Mouse (Mus musculus) cerebellum, postnatal 36 days (tissue): Measurements from ENCODE around the gene Cbx6.

Experiments
- DNase-seq, 2 experiments: peaks; one replicate each; pipeline ENCODE4 v3.0.0; 2021 to 2022; ENCODE audit warnings: mixed read lengths in 2 of 2

The Cbx6 gene

DNA sequence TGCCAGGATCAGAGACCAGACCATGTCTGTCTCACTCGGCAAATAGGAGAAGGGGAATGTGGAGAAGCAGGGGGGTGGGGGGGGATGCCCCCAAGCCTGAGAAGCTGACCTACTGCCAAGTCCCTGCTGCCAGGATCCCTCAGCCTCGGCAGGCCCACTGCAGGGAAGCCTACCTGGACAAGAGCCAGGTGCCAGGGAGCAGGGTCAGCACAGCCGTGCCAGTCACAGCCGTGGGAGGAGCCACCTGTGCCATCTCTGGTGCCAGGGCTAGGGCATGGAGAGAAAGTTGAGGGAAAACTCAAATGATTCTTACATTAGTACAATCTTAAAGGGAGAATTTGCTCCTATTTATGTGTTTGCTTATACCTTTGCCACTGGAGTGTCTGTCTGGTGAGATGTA lies 32.2 kb downstream of the Cbx6 start:
- DNase-seq: peak; percentile 75 to 79

DNA sequence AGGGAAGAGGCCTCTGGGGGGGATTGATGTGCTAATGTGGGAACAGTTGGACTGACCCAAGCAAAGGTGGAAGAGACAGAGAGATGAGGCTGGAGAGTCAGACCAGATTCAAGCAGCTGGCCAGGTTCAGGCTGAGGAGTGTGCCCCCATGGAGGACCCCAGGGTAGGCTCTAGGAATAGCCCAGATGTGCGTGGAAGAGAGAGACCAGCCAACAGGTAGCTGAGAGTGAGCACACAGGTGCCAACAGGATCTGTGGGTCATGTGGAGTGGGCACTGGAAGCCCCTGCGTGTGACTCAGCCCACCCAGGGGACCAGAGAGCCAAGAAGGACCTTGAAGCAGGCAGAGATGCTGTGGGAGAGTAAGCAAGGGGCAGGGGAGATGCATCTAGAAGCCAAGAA lies 32.8 kb downstream of the Cbx6 start:
- DNase-seq: no peak

DNA sequence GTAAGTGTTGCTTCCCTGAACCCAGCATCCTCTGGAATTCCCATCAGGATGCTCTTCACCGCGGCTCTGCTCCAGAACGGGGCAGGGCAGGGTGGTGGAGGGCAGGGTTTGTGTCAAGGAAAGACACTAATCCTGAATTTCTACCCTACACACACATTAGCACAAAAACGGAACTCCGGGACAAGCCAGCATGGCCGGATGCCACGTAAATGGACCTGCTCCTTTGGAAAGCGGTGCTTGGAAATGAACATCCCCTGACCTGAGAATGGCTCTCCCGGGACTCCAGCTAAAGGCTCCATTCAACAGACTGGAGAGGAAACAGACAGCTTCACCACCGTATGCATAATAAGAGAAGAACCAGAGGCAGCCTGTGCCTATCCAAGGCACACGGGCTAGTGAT lies 33.8 kb downstream of the Cbx6 start:
- DNase-seq: peak in 1 of 2 experiments; percentile 44

DNA sequence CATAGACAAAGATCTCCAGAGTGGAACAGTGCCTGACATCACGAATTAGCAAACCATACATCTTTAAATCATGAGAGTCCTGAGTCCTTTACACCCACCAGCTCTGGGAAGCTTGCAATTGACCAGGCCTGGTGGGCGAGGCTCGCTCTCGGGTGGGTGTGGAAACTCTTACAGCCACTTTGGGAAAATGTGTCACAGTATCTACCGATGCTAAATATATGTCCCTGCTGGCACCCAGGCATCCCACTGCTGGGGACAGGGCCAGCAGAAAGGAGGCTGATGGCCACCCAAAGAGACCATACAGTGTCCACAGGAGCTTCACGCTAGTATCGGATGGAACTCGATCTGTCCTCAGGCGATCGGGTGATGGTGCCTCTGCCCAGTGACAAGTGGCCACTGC lies 35.9 kb downstream of the Cbx6 start:
- DNase-seq: peak in 1 of 2 experiments; percentile 17

DNA sequence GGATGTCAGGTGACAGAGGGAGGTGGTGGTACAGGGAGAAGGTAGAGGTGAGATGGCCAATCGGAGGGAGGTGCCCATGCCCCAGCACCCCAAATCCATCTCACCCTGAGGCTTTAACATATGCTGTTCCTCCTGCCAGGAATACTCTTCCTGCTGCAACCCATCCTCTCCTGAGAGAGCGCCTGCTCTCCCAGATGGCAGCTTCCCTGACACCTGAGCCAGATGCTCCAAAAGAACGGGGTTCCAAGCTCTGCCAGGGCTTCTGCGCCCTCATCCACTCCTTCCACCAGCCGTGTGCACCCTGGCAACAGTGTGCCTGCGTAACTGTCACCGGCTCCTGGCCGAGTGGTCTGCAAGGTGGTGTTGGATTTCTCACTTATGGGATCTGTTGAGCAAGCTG lies 36.8 kb downstream of the Cbx6 start:
- DNase-seq: peak in 1 of 2 experiments; percentile 30

DNA sequence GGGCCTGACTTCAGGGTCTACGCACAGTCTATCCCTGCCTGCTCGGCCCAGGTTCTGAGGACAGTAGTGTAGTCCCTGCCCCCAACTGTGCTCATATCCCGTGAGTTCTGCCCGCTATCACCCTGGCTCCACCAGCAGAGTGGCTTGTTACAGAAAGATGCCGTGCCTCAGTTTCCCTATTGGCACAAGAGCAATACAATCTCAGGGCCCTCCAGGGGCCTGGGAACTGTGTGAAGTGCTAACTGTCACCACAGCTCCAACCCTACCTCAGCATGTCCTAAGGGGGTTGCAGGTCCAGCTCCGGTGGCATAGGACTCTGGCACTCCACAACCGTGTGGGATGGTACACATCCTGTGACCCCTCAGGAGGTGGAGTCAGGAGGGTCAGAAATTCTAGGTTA lies 37.4 kb downstream of the Cbx6 start:
- no peak for DNase-seq

DNA sequence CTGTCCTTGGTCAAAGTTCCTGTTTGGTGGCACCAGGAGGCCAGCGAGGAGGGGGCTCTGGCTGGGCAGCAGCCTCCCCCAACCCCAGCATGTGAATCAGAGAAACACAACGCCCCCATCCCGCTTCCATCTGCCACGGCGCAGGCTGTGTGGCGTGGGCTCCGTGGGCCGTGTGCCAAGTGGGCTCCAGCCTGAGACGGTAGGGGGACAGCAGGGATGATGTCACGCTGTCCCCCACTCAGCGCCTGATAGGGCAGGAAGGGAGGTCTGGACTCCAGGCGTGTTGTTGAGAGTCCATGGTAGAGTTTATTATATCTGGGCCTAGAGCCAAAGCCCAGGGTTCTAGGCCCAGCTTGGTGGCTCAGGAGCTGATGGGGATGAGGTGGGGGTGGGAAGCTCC lies 38.2 kb downstream of the Cbx6 start:
- peak in 1 of 2 experiments; percentile 25 for DNase-seq

DNA sequence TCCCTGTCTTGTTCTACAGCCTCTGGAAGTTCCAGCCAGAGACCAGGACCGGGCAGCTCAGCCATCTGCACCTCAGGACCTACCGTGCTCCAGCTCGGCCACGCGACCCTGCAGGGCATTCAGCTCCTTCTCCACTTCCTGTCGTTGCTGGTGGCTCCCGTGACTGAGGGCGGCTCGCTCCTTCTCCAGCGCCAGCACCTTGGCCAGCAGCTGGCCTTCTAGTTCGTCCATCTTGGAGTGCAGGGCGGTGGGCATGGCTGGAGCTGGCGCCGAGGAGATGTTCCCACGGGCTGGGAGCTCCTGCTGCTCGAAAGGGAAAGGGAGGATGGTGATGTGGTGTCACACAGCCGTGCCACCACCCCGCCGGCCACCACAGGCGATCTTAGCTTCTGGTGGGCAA lies 40.3 kb downstream of the Cbx6 start:
- peak in 1 of 2 experiments; percentile 15 for DNase-seq

DNA sequence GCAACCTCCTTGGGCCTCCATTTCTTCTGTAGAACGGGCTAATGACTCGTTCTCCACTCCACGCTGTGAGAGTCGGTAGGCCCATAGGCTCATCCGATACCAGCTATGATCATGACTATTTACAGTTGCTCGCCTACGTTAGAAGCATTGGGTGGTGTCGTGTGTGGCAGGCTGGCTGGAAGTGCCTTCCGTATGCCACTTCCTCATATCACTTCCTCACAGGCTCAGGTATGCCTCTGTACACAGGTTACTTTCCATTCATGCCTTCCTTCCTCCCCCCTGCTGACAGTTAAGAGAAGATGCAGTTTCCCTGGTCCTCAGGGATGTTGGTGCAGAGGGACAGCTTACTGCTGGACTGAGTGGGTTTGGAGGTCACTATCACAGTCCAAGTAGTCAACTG lies 41.4 kb downstream of the Cbx6 start:
- DNase-seq: no peak

DNA sequence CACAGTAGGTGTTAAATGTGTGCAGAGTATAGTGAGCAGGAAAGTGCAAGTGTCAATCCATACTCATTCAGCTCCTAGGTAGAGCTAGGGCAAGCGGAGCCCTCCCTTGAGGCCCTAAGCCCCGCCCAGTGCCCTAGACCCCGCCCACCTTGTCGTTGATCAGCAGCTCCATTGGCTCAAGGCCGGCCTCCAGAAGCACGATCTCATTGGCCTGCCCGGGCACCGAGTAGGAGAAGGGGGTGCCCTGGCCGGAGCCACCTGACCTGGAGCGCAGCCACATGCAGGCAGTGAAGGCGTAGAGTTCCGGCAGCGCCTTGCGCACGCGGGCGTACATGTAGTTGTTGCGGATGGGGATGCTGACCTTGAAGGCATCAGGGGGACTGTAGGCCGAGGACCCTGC lies 42.0 kb downstream of the Cbx6 start:
- peak; percentile 53 to 60 for DNase-seq

DNA sequence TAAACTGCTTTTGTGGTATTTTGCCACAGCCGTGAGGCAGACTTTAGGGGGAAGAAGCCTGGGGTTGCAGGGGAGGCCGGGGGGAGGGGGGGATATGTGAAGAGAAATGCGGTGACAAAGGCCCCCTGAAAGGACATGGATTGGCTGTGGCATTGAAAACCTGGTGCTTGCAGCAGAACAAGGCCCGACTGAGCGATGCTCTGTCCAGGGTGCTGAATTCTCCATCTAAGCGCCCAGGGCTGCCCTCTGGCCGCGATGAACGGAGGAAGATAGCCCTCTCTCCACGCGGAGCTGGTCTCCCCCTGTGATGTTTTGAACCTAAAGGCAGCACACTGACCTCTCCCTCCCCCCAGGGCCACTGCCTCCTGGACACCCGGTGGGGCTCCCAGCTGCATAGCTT lies 43.0 kb downstream of the Cbx6 start:
- peak in 1 of 2 experiments; percentile 21 for DNase-seq

DNA sequence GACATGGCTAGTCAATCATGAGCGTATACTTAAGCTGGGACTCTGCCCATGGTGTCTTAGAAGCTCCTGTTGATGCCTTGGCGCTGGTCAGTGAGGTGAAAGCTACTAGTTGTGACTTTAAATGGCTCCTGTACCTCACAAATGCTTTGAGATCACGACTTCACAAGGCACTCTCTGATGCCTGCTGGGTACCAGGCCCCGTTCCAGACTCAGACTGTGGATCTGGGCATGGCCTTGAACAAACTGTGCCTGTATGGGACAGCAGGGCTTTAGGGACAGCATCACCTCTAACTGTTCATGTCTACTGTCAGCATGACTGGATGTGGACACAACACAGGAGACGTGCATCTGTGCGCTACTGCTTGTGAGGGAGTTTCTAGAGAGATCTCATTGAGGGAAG lies 43.6 kb downstream of the Cbx6 start:
- peak; percentile 77 to 82 for DNase-seq

DNA sequence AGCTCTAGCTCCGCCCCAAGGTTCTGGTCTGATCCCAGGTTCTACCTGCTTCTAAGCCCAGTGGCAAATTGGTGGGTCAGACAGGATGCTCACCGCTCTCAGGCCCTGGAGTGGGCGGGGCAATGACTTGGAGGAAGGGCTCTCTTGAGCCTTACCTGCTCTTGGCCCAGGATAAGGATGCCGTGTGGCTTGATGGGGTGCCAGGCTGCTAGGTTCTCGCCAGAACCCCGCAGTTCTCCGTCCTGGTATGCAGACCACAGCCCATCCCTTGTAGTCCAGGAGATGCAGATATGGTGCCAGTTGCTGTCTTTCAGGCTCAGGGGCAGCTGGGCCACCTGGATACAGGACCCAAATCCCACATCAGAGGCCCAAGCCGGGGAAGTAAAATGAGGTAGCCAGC lies 44.4 kb downstream of the Cbx6 start:
- DNase-seq: peak in 1 of 2 experiments; percentile 57

DNA sequence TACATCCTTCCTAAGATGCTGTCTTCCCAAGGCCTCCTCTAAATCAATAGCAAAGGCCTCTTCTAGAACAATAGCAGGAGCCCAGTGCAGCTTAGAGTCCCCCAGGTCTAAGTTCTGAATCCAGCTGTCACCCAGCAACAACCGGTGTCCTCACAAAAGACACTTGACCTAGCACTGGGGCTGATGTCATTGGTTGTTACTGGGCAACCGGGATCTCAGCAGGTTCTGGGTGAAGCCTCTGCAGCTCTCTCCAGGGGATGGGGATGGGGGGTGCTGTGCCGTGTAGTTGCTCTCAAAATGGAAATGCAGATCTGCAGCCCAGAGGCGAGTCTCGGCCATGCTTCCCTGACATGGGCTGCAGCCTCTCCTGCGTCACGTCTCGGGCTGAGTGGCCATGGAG lies 46.7 kb downstream of the Cbx6 start:
- no peak for DNase-seq

DNA sequence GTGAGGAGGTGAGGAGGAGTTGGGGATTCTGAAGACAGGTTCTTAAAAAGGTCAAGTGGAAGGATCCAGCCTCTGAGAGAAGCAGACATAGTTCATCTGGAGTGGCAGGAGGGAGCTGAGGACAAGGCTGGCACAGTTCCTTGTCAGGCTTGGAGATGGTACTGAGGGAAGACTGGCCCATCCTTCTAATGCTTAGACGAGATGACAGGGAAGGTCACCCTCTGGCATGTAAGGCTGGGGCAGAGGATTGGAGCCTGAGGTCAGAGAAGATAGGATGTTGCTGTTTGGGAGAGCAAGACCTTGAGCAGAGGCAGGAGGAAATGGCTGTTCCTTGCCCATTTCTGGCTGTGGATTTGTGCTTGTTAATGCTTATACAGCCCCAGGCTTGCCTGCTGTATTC lies 49.4 kb downstream of the Cbx6 start:
- DNase-seq: no peak

DNA sequence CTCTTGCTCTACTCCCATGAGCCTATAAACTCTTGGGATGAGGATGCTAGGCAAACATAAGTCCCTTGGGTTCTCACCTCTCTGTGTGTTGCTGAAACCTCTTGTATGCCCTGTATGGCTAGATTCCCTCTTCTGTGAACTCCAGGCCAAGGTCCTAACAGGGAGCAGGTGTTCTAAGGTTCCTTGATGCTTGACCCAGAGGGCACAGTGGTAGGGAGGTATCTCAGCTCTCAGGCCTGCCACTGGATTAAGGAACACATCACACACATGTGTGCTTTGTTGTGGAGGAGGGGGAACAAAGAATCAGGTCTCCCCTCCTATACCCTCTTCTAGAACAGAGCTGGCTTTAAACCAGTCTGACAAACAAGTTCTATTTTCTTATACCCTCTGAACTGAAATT lies 56.7 kb downstream of the Cbx6 start, which contains the start of gene Dnal4:
TSS of gene Dnal4 (minus strand) at position 101 of the 400 bp plus-strand sequence.
- DNase-seq: no peak

DNA sequence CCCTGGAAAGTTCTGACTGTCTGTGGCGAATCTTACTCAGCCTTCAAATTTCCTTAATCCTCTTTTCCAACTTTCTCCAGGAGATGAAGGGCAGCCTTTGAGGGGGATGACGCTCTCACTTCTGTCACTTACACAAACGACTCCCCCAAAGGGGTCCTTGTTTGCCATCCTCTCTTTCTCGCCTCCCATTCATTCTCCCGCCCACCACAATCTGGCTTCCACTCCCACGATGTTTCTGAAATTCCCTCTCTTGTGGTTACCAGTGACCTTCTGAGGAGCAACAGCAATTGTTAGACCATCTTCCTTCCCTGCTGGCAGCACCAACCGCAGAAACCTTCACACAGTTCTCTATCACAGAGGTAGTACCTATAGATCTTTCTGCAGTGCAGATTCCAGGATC lies 58.8 kb downstream of the Cbx6 start:
- no peak for DNase-seq

DNA sequence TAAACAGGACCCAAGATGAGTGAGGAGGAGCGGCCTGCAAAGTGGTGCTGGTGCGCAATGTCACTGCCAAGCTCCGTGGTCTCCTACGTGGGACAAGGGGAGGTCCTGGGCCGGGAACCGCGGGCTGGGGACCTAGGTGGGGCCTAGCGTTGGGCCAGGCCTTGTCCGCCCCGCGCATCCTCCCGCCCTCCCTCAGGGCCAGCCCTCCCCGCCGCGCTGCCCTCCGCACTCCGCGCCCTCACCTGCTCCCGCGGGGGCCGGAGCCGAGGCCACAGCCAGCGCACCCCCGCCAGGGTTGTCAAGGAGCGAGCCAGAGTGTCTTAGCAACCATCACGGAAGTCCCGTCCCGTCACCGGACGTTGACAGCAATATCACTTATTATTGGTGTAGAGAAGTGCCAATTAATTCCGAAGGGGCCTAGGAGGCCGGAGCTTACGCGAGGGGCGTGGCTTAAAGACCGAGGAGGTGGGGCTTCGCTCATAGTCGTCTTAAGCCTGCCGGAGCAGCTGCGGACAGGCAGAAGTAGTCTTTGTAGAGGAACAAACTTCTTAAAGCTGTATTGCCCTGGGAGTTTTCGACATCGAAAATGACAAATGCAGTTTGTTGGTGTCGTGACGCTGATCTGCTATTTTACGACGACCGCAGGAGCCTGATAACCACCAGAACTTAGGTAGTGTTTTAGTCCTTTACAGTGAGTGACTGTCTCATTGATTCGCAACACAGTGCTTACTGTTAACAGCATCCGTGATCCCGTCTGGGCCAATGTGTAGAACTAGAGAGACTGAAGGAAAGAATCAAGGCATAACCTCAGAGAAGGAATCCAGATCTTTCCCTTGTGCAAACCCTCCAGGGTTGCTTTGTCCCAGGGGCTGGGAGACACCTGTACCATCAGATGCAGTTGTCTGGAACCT lies 60.1 kb downstream of the Cbx6 start:
- peak; percentile 92 to 94 for DNase-seq
